Mouse (Mus musculus) forebrain, embryonic 12.5 days (tissue): ENCODE results near the gene Cenpx. TPM values are rescaled to one million over a fixed set of nuclear protein-coding genes. Genes with fewer than 3 reads are reported as not detected.
A peak's percentile ranks its signal among the peaks of the same experiment; 100 is the strongest.
"Not testable (repeated sequence)": the region's sequence is repeated elsewhere in the genome, so short reads cannot be mapped to it uniquely, and the experiment has no call there.

Source experiments
- ATAC-seq: fragments of 200-750 bp; cut with Nextera tagmentation; 2 replicates; pipeline ENCODE4 v1.8.0; 2017; ENCODE audit warnings: moderate TSS enrichment; ENCODE audit not compliant: low FRiP score
- H3K27ac ChIP-seq: fragments of 300-500 bp; sonication (generic); 2 replicates; pipeline ENCODE4 v1.5.1; 2016; ENCODE audit warnings: mild to moderate bottlenecking
- H3K27me3 ChIP-seq: fragments of 300-500 bp; sonication (generic); 2 replicates; pipeline ENCODE4 v1.6.1; 2016; ENCODE audit warnings: mild to moderate bottlenecking
- H3K36me3 ChIP-seq: fragments of 300-500 bp; sonication (generic); replicated peaks from 2 replicates; pipeline ENCODE4 v1.6.1; 2016; ENCODE audit warnings: mild to moderate bottlenecking
- H3K4me1 ChIP-seq: fragments of 300-500 bp; sonication (generic); 2 replicates; pipeline ENCODE4 v1.6.1; 2016
- H3K4me2 ChIP-seq: fragments of 300-500 bp; sonication (generic); 2 replicates; pipeline ENCODE4 v1.6.1; 2016; ENCODE audit warnings: mild to moderate bottlenecking, moderate library complexity
- H3K4me3 ChIP-seq: fragments of 300-500 bp; sonication (generic); replicated peaks from 2 replicates; pipeline ENCODE4 v1.5.1; 2016; ENCODE audit warnings: mild to moderate bottlenecking
- H3K9ac ChIP-seq: fragments of 300-500 bp; sonication (generic); 2 replicates; pipeline ENCODE4 v1.6.1; 2016; ENCODE audit warnings: mild to moderate bottlenecking
- H3K9me3 ChIP-seq: fragments of 300-500 bp; sonication (generic); 2 replicates; pipeline ENCODE4 v1.6.1; 2016
- WGBS: fragments of 180-500 bp; shearing (Covaris S2); methylation state at CpG from one replicate; pipeline ENCODE4 v1.1.7; 2016; 5-methylcytosine and 5-hydroxymethylcytosine counted together
- polyA plus RNA-seq: library from polyadenylated mRNA; unstranded; fragments of >200 nt; fragmentation: Nextera tagmentation; extraction: Ambion mirVana; gene quantifications from 2 replicates; pipeline ENCODE4 v1.2.1, GENCODE M21; 2016

Cenpx gene
- polyA plus RNA-seq, 1 experiment from 2014 or later, result 127 TPM

- Histone ChIP-seq H3K4me1 (peaks cover 6% of the 10 kb centered on the region; the same call in 1 of the 2 replicates), H3K4me3 (no peak within 1 kb of the TSS), H3K4me2 (no peak within 1 kb of the TSS), H3K36me3 (no peaks in the 10 kb centered on the region), H3K9ac (no peak within 1 kb of the TSS), H3K27ac (no peak within 1 kb of the TSS), H3K9me3 (no peaks in the 10 kb centered on the region), H3K27me3 (peaks cover 32% of the 10 kb centered on the region)
- ATAC-seq, result no peak
- WGBS, result 79% methylated on average over 12 of the region's 12 CpGs
Observed at GRCm38 (mm10) chr11:120731858-120732680, 18.5 kb upstream of the Cenpx start, which contains the start of gene Cbr2. TSS of gene Cbr2 (minus strand) at chr11:120732114.

- no peak overlapping the region for H3K9ac ChIP-seq
- H3K27ac ChIP-seq, result no peak overlapping the region
- peaks cover 13% of the 10 kb centered on the region for H3K4me1 ChIP-seq
- peaks cover 32% of the 10 kb centered on the region for H3K27me3 ChIP-seq
- H3K4me2 ChIP-seq, result no peak overlapping the region
- H3K9me3 ChIP-seq, result no peaks in the 10 kb centered on the region
- 91% methylated on average over 1 of the region's 1 CpGs for WGBS
- H3K36me3 ChIP-seq, result no peaks in the 10 kb centered on the region
- no peak overlapping the region for H3K4me3 ChIP-seq
- no peak for ATAC-seq
Observed at GRCm38 (mm10) chr11:120731395-120731794, 17.9 kb upstream of the Cenpx start.

- Histone ChIP-seq H3K27ac (no peak overlapping the region), H3K9ac (no peak overlapping the region), H3K9me3 (no peaks in the 10 kb centered on the region), H3K4me1 (peaks cover 15% of the 10 kb centered on the region), H3K4me3 (no peak overlapping the region), H3K36me3 (no peaks in the 10 kb centered on the region), H3K4me2 (no peak overlapping the region), H3K27me3 (peaks cover 40% of the 10 kb centered on the region)
- ATAC-seq, result no peak
- WGBS, result 89% methylated on average over 10 of the region's 10 CpGs
Observed at GRCm38 (mm10) chr11:120730331-120730870, 16.9 kb upstream of the Cenpx start.

DNA sequence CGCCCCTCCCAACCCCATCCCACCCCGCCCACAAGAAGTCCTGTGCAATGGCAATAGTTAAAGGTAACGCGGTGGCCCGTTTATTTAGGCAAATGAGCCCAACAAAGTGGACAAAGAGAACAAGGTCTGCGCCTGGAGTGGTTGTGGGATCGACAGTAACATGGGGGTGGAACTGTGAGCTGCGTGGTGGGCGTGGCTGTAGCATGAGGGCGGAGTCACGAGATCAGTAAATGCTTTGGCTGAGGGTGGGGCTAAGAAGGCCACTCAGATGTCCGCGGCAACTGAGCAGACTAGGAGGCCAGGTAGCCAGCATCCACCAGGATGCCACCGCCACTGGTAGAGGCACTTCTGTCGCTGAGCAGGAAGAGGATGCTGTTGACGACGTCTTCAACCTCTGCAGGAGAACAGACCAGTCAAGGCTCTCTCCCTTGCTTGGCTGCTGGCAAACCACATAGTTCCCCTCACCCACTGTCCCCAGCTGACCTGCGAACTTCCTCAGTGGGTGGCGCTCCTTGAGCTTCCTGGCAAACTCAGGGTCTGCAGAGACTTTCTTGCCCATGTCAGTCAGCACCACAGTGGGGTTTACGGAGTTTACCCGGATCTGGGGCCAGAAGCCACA is 16.0 kb upstream of the Cenpx start:
- Histone ChIP-seq H3K4me1 (peaks cover 15% of the 10 kb centered on the region), H3K4me3 (0 out of 2 replicates have a peak overlapping the region, but pooled peaks have one; percentile 5), H3K4me2 (peak overlapping the region; percentile 31), H3K27me3 (peaks cover 42% of the 10 kb centered on the region)
- not testable (repeated sequence) for H3K36me3 ChIP-seq, H3K9ac ChIP-seq, H3K27ac ChIP-seq, H3K9me3 ChIP-seq
- 1% methylated on average over 17 of the region's 21 CpGs for WGBS
- ATAC-seq, result peak; percentile 34; the same call in 1 of the 2 replicates

- 72% methylated on average over 11 of the region's 11 CpGs for WGBS
- no peak overlapping the region for H3K4me2 ChIP-seq
- H3K4me1 ChIP-seq, result peaks cover 15% of the 10 kb centered on the region
- peaks cover 42% of the 10 kb centered on the region for H3K27me3 ChIP-seq
- ATAC-seq, result no peak
- H3K9ac ChIP-seq, result no peak overlapping the region
- no peak overlapping the region for H3K27ac ChIP-seq
- no peak overlapping the region for H3K4me3 ChIP-seq
- H3K9me3 ChIP-seq, result no peaks in the 10 kb centered on the region
- H3K36me3 ChIP-seq, result no peaks in the 10 kb centered on the region
Observed at GRCm38 (mm10) chr11:120728530-120729240, 15.1 kb upstream of the Cenpx start.

DNA sequence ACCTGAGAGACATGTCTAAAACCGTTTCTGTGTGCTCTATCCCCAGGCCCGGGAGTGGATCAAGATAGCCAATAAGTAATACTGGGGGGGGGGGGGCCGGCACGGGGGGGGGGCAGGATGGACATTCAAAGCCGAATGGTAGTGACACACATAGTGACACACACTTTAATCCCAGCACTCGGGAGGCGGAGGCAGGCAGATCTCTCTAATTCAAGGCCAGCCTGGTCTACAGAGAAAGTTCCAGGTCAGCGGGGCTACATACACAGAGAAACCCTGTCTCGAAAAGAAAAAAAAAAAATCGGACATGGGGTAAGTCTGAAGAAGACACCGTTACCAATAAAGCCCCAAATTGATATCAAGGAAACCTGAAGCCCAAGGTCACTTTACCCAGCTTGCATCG is 14.0 kb upstream of the Cenpx start:
- H3K4me2 ChIP-seq, result peak overlapping the region; percentile 78; the same call in 1 of the 2 replicates
- H3K27me3 ChIP-seq, result peaks cover 44% of the 10 kb centered on the region
- 65% methylated on average over 10 of the region's 12 CpGs for WGBS
- H3K4me3 ChIP-seq, result no peak overlapping the region
- H3K9ac ChIP-seq, result no peak overlapping the region
- no peaks in the 10 kb centered on the region for H3K36me3 ChIP-seq
- no peaks in the 10 kb centered on the region for H3K9me3 ChIP-seq
- ATAC-seq, result no peak
- H3K27ac ChIP-seq, result no peak overlapping the region
- H3K4me1 ChIP-seq, result peaks cover 18% of the 10 kb centered on the region

DNA sequence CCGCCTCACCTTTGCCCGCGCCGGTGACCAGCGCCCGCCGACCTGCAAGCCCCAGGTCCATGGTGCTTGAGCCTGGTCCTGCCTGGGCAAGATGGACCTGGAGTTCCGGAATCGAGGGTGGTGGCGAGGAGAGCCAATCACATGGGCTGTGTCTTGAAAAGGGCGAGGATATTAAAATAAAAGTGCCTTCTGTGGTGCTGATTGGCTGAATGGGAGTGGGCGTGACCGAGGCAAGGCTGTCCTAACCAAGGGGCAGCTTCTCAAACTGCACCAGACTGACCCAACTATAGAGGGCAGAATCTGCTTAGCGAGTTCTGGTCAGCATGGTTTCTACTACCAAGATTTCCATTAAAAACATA is 13.6 kb upstream of the Cenpx start, which contains the start of gene Dcxr:
Dcxr (minus strand) TSS at position 113 of the 359 bp plus-strand sequence.
- Histone ChIP-seq H3K27me3 (peaks cover 44% of the 10 kb centered on the region), H3K4me3 (peak within 1 kb of the TSS; percentile 47), H3K9me3 (no peaks in the 10 kb centered on the region), H3K4me2 (peak within 1 kb of the TSS; percentile 78), H3K4me1 (peaks cover 20% of the 10 kb centered on the region), H3K9ac (peak within 1 kb of the TSS; percentile 53), H3K36me3 (no peaks in the 10 kb centered on the region), H3K27ac (0 out of 2 replicates have a peak within 1 kb of the TSS, but pooled peaks have one; percentile 6)
- peak; percentile 87 for ATAC-seq
- WGBS, result under 1% methylated on average over 14 of the region's 14 CpGs

GRCm38 (mm10) chr11:120726243-120727168 is 13.0 kb upstream of the Cenpx start:
- Histone ChIP-seq H3K9ac (peak overlapping the region; percentile 53), H3K4me3 (peak overlapping the region; percentile 47), H3K27ac (0 out of 2 replicates have a peak overlapping the region, but pooled peaks have one; percentile 6), H3K27me3 (peaks cover 49% of the 10 kb centered on the region), H3K9me3 (no peaks in the 10 kb centered on the region), H3K4me2 (peak overlapping the region; percentile 78), H3K4me1 (peaks cover 27% of the 10 kb centered on the region), H3K36me3 (no peaks in the 10 kb centered on the region)
- 19% methylated on average over 33 of the region's 36 CpGs for WGBS
- ATAC-seq, result peak; percentile 49

GRCm38 (mm10) chr11:120723509-120723908 is 10.0 kb upstream of the Cenpx start:
- Histone ChIP-seq H3K4me1 (peaks cover 32% of the 10 kb centered on the region), H3K9me3 (no peaks in the 10 kb centered on the region), H3K9ac (no peak overlapping the region), H3K4me2 (no peak overlapping the region), H3K27me3 (peaks cover 39% of the 10 kb centered on the region), H3K27ac (no peak overlapping the region), H3K4me3 (no peak overlapping the region), H3K36me3 (peaks cover 17% of the 10 kb centered on the region)
- 84% methylated on average over 7 of the region's 7 CpGs for WGBS
- no peak for ATAC-seq

DNA sequence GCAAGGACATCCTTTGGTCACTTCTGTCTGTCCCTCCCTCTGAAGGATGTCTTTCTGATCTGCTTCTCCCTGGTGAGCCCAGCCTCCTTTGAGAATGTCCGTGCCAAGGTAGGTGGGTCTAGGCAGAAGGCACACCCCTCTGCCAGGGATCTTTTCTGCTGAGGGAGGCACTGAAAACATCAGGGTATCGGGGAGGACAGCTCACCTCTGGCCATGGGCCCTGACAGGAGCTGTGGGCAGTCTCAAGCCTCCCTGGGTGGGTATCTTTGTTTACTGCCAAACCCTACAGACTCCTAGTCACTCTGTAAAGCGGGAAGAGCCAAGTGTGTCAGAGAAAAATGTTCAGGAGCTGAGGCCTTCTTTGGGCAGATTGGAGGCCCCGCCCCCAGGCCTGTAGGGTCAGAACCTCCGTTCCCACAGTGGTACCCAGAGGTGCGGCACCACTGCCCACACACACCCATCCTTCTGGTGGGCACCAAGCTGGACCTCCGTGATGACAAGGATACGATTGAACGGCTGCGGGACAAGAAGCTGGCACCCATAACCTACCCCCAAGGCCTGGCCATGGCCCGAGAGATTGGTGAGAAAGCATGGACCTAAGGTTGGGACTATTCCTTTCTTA is 9.3 kb upstream of the Cenpx start:
- 87% methylated on average over 11 of the region's 11 CpGs for WGBS
- H3K9me3 ChIP-seq, result no peaks in the 10 kb centered on the region
- peaks cover 32% of the 10 kb centered on the region for H3K4me1 ChIP-seq
- peak overlapping the region; percentile 99; the same call in 1 of the 2 replicates for H3K4me2 ChIP-seq
- peaks cover 23% of the 10 kb centered on the region for H3K36me3 ChIP-seq
- H3K9ac ChIP-seq, result no peak overlapping the region
- no peak overlapping the region for H3K27ac ChIP-seq
- no peak for ATAC-seq
- peaks cover 33% of the 10 kb centered on the region for H3K27me3 ChIP-seq
- 0 out of 2 replicates have a peak overlapping the region, but pooled peaks have one; percentile 72 for H3K4me3 ChIP-seq
